Mouse (Mus musculus): Measurements from ENCODE around the gene Stox2. TPM values are rescaled to one million over a fixed set of nuclear protein-coding genes. Genes with fewer than 3 reads are reported as not detected.
"Not testable (repeated sequence)": the region's sequence is repeated elsewhere in the genome, so short reads cannot be mapped to it uniquely, and the experiment has no call there.

The Stox2 gene
- polyA plus RNA-seq, 1 experiment, result 0.01 TPM

- Histone ChIP-seq H3K4me1 (ENCODE audit: control insufficient read depth) (no peaks in the 10 kb centered on the region), H3K27me3 (ENCODE audit: control insufficient read depth) (no peaks in the 10 kb centered on the region), H3K4me3 (replicated peaks) (no peak overlapping the region), H3K9me3 (ENCODE audit: control insufficient read depth, low read length) (peaks cover 13% of the 10 kb centered on the region), H3K36me3 (ENCODE audit: control insufficient read depth) (no peaks in the 10 kb centered on the region)
- TF ChIP-seq GATA1 (IDR thresholded peaks at IDR 0.05; ENCODE audit: low read length) (no peak), TAL1 (IDR thresholded peaks at IDR 0.05; ENCODE audit: low read length) (no peak)
These were observed 12.4 kb upstream of the Stox2 start for GRCm38 (mm10) chr8:47458591-47458990.

- not testable (repeated sequence) for H3K4me3 ChIP-seq (replicated peaks); H3K27me3 ChIP-seq (ENCODE audit: control insufficient read depth); H3K36me3 ChIP-seq (ENCODE audit: control insufficient read depth); H3K4me1 ChIP-seq (ENCODE audit: control insufficient read depth)
- peaks cover 27% of the 10 kb centered on the region for H3K9me3 ChIP-seq (ENCODE audit: control insufficient read depth, low read length)
These were observed 3.0 kb upstream of the Stox2 start for GRCm38 (mm10) chr8:47449211-47449610.

GRCm38 (mm10) chr8:47439271-47439670 lies 6.9 kb downstream of the Stox2 start:
- no peaks in the 10 kb centered on the region for H3K27me3 ChIP-seq (ENCODE audit: control insufficient read depth)
- no peaks in the 10 kb centered on the region for H3K4me1 ChIP-seq (ENCODE audit: control insufficient read depth)
- TF ChIP-seq GATA1 (IDR thresholded peaks at IDR 0.05; ENCODE audit: low read length) (no peak), TAL1 (IDR thresholded peaks at IDR 0.05; ENCODE audit: low read length) (no peak)
- H3K9me3 ChIP-seq (ENCODE audit: control insufficient read depth, low read length), result peaks cover 5% of the 10 kb centered on the region; the same call in 1 of the 2 replicates
- H3K4me3 ChIP-seq (replicated peaks), result no peak overlapping the region
- no peaks in the 10 kb centered on the region for H3K36me3 ChIP-seq (ENCODE audit: control insufficient read depth)

- Histone ChIP-seq H3K9me3 (ENCODE audit: control insufficient read depth, low read length) (peaks cover 5% of the 10 kb centered on the region; the same call in 1 of the 2 replicates), H3K4me1 (ENCODE audit: control insufficient read depth) (no peaks in the 10 kb centered on the region), H3K36me3 (ENCODE audit: control insufficient read depth) (no peaks in the 10 kb centered on the region), H3K27me3 (ENCODE audit: control insufficient read depth) (no peaks in the 10 kb centered on the region), H3K4me3 (replicated peaks) (no peak overlapping the region)
- no peak for TF ChIP-seq GATA1 (IDR thresholded peaks at IDR 0.05; ENCODE audit: low read length)
- no peak for TF ChIP-seq TAL1 (IDR thresholded peaks at IDR 0.05; ENCODE audit: low read length)
These were observed 8.2 kb downstream of the Stox2 start for GRCm38 (mm10) chr8:47437976-47438375.

GRCm38 (mm10) chr8:47435861-47436260 lies 10.3 kb downstream of the Stox2 start:
- TF ChIP-seq TAL1 (IDR thresholded peaks at IDR 0.05; ENCODE audit: low read length) (no peak), GATA1 (IDR thresholded peaks at IDR 0.05; ENCODE audit: low read length) (no peak)
- no peaks in the 10 kb centered on the region; the same call in 1 of the 2 replicates for H3K9me3 ChIP-seq (ENCODE audit: control insufficient read depth, low read length)
- H3K4me3 ChIP-seq (replicated peaks), result no peak overlapping the region
- no peaks in the 10 kb centered on the region for H3K4me1 ChIP-seq (ENCODE audit: control insufficient read depth)
- H3K27me3 ChIP-seq (ENCODE audit: control insufficient read depth), result no peaks in the 10 kb centered on the region
- no peaks in the 10 kb centered on the region for H3K36me3 ChIP-seq (ENCODE audit: control insufficient read depth)

GRCm38 (mm10) chr8:47435412-47435811 lies 10.8 kb downstream of the Stox2 start:
- Histone ChIP-seq H3K36me3 (ENCODE audit: control insufficient read depth) (no peaks in the 10 kb centered on the region), H3K27me3 (ENCODE audit: control insufficient read depth) (no peaks in the 10 kb centered on the region), H3K4me3 (replicated peaks) (no peak overlapping the region), H3K9me3 (ENCODE audit: control insufficient read depth, low read length) (no peaks in the 10 kb centered on the region; the same call in 1 of the 2 replicates), H3K4me1 (ENCODE audit: control insufficient read depth) (no peaks in the 10 kb centered on the region)
- TF ChIP-seq GATA1 (IDR thresholded peaks at IDR 0.05; ENCODE audit: low read length), result no peak
- no peak for TF ChIP-seq TAL1 (IDR thresholded peaks at IDR 0.05; ENCODE audit: low read length)

GRCm38 (mm10) chr8:47431263-47431662 lies 14.9 kb downstream of the Stox2 start:
- TF ChIP-seq TAL1 (IDR thresholded peaks at IDR 0.05; ENCODE audit: low read length) (no peak), GATA1 (IDR thresholded peaks at IDR 0.05; ENCODE audit: low read length) (no peak)

GRCm38 (mm10) chr8:47414258-47414525 lies 32.0 kb downstream of the Stox2 start:
- H3K4me3 ChIP-seq (replicated peaks), result not testable (repeated sequence)

More at GRCm38 (mm10) chr8:47431263-47431662, 14.9 kb downstream of the Stox2 start:
- Histone ChIP-seq H3K36me3 (ENCODE audit: control insufficient read depth) (no peaks in the 10 kb centered on the region), H3K9me3 (ENCODE audit: control insufficient read depth, low read length) (no peaks in the 10 kb centered on the region), H3K4me3 (replicated peaks) (no peak overlapping the region), H3K4me1 (ENCODE audit: control insufficient read depth) (no peaks in the 10 kb centered on the region), H3K27me3 (ENCODE audit: control insufficient read depth) (no peaks in the 10 kb centered on the region)

GRCm38 (mm10) chr8:47413524-47414257 lies 32.5 kb downstream of the Stox2 start:
- H3K36me3 ChIP-seq (ENCODE audit: control insufficient read depth), result no peaks in the 10 kb centered on the region
- TF ChIP-seq TAL1 (IDR thresholded peaks at IDR 0.05; ENCODE audit: low read length) (no peak), GATA1 (IDR thresholded peaks at IDR 0.05; ENCODE audit: low read length) (no peak)
- H3K4me1 ChIP-seq (ENCODE audit: control insufficient read depth), result no peaks in the 10 kb centered on the region
- H3K4me3 ChIP-seq (replicated peaks), result peak overlapping the region; percentile 46
- H3K9me3 ChIP-seq (ENCODE audit: control insufficient read depth, low read length), result no peaks in the 10 kb centered on the region
- peaks cover 63% of the 10 kb centered on the region for H3K27me3 ChIP-seq (ENCODE audit: control insufficient read depth)

More at GRCm38 (mm10) chr8:47414258-47414525, 32.0 kb downstream of the Stox2 start:
- not testable (repeated sequence) for H3K36me3 ChIP-seq (ENCODE audit: control insufficient read depth); H3K9me3 ChIP-seq (ENCODE audit: control insufficient read depth, low read length); H3K4me1 ChIP-seq (ENCODE audit: control insufficient read depth)
- peaks cover 58% of the 10 kb centered on the region for H3K27me3 ChIP-seq (ENCODE audit: control insufficient read depth)

All from erythroblast, embryonic 14.5 days (primary cell).